Mouse (Mus musculus) urinary bladder, adult 2 months (tissue): ENCODE data around the gene D5Ertd577e. TPM values are rescaled to one million over a fixed set of nuclear protein-coding genes. Genes with fewer than 3 reads are reported as not detected.
"Not testable (repeated sequence)": the region's sequence is repeated elsewhere in the genome, so short reads cannot be mapped to it uniquely, and the experiment has no call there.

Source experiments
- DNase-seq: peaks from one replicate; pipeline ENCODE4 v3.0.0; 2022; ENCODE audit warnings: low spot score
- polyA plus RNA-seq: library from polyadenylated mRNA; depleted of rRNA; stranded (reverse); fragments of >200 nt; gene quantifications from 2 replicates; pipeline ENCODE4 v1.2.3, GENCODE M21; 2012; rRNA removed

Gene D5Ertd577e
- polyA plus RNA-seq, result not detected in 2 replicates

DNA sequence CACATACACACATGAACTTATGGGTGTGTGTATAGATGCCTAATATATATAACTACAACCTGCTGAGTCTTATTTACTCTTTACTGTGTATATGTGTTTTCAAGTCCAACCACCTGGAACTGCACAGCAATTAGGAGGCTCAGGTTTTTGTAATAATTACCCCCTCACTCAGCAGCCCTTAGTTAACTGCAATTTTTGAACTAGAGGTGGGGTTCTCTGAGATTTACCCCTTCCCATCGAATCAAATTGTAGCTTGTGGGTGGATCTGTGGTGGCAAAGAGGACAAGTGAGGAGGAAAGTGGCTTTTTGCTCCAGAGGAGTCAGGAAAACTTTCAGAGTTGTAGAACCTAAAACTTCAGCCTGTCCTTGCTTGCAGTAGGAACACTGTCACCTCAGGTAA is at the start of gene D5Ertd577e:
Gene D5Ertd577e, plus strand, starts transcription at position 301 of the 400 bp plus-strand sequence.
- not testable (repeated sequence) for DNase-seq

GRCm38 (mm10) chr5:95510458-95510857 is 53.9 kb downstream of the D5Ertd577e start, which contains the start of gene Gm3286:
Gene Gm3286 (plus strand): TSS chr5:95510758.
- not testable (repeated sequence) for DNase-seq

Other genes starting within 250 kb of the D5Ertd577e start
- not detected in 2 replicates for gene Gm10424, start 184.0 kb upstream of the D5Ertd577e start, polyA plus RNA-seq
- gene Gm3259, start 150.9 kb upstream of the D5Ertd577e start, polyA plus RNA-seq, result not detected in 2 replicates
- gene Gm3286, start 54.0 kb downstream of the D5Ertd577e start, polyA plus RNA-seq, result not detected in 2 replicates
- not detected in 2 replicates for gene Gm7971, start 138.1 kb downstream of the D5Ertd577e start, polyA plus RNA-seq